Mouse (Mus musculus) liver, embryonic 14.5 days (tissue): ENCODE data around the gene Mkrn2.

Experiments used
- CTCF ChIP-seq: IDR thresholded peaks from 2 replicates; pipeline ENCODE4 v1.5.1; 2016; ENCODE audit warnings: antibody characterized with exemption, low read depth, control low read depth
- EP300 ChIP-seq: IDR thresholded peaks from 2 replicates; pipeline ENCODE4 v1.6.1; 2016; ENCODE audit warnings: antibody characterized with exemption, low read depth

GRCm38 (mm10) chr6:115631056-115631795 is 29.5 kb downstream of the Mkrn2 start:
- TF ChIP-seq CTCF = no peak
- no peak for TF ChIP-seq EP300
